Mouse (Mus musculus) hindlimb bud, embryonic 11.5 days (tissue): Measurements from ENCODE around the gene Hspa2.

ENCODE experiments used
- DNase-seq: peaks from one replicate; pipeline ENCODE4 v3.0.0-alpha.2; 2012; ENCODE audit warnings: low read depth, low spot score; ENCODE audit errors: extremely low spot score

Gene Hspa2

DNA sequence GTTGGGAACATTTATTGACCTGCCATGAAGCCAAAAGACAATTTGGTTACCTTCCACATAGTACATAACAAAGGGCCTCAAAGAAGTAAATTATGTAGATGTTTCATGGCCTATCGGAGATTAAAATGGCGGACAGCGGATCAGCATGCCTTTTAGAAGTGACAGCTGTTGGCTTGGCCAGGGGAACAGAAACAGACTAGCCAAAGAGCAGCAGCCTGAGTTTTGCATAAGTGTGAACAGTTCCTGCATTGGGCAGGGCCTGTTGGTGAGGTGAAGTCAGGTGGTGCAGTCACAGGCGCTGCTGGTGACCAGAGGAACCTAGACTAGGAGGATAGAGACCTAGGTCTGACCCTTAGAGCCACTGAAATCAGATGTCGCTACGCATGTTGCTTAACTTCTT lies 26.9 kb upstream of the Hspa2 start:
- DNase-seq = no peak

- DNase-seq = no peak
Measured at GRCm38 (mm10) chr12:76377726-76378125, 26.2 kb upstream of the Hspa2 start.

DNA sequence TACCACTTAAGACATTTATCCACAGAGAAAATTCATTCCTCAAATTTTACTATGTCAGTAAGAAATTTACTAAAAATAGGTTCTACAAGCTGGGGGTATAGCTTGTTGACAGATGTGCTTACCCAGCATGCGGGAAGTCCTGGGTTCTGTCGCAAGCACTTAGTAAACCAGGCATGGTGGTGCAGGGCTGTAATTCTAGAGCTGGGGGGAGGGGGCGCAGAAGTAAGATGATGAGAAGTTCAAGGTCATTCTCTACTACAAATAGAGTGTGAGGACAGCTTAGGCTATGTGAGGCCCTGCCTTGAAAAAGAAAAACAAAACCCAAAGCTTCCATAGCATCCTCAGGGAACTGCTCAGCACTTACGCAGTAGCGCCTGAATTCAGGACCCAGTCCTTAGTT lies 25.4 kb upstream of the Hspa2 start:
- no peak for DNase-seq

DNA sequence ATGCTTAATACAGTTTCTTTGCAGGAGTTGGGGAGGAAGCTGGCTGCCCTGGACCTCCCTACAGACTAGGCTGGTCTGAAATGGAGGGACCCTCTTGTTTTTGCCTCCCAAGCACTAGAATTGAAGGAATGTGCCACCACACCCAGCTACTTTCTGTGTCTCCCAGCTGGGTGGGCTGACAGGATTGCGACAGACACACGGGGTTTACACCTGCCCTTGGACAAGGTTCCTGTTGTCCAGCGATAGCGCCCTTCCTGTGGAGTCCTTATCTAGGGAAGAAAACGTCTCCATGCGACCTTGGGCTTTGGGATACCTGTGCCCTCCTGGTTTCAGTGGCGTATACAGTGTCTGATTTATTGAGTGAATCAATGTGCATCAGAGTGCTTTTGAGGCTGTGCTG lies 23.8 kb upstream of the Hspa2 start:
- DNase-seq = no peak

DNA sequence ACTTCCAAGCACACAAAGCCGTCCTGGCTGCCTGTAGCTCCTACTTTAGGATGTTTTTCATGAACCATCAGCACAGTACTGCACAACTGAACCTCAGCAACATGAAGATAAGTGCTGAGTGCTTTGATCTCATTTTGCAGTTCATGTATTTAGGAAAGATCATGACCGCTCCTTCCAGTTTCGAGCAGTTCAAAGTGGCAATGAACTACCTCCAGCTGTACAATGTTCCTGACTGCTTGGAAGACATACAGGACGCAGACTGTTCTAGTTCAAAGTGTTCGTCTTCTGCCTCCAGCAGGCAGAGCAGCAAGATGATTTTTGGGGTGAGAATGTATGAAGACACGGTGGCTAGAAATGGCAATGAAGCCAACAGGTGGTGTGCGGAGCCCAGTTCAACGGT lies 18.6 kb upstream of the Hspa2 start:
- no peak for DNase-seq

- DNase-seq = no peak
Measured at GRCm38 (mm10) chr12:76388794-76389193, 15.2 kb upstream of the Hspa2 start.

DNA sequence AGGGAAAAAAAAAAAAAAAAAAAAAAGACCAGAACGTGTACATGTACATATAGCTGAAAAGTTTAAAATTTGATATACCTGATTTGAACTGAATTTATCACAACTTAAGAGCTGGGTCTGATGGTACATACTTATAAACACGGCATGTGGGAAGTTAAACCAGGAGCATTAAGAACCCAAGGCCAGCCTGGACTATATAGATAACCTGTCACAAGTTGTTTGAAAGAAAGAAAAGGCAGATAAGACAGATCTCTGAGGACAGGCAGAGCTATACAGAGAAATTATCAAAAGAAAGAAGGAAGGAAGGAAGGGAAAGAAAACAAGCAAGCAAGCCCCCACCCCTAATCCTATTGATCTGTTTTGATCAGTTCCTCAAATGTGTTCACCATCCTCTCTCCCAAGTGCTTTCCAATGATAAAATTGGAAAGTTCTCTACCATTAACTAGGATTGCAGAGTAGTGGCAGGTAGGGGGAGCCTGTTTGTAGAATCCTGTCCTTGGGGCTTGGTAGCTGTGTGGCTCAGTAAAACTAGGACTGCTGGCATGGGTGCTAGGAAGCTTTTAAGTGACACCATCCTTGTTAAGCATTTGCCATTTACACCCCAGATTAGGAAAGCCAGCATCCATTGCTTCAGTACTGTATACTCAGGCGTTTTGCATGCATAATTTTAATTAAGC lies 12.2 kb upstream of the Hspa2 start:
- no peak for DNase-seq

- no peak for DNase-seq
Measured at GRCm38 (mm10) chr12:76392979-76393378, 11.0 kb upstream of the Hspa2 start.

- no peak for DNase-seq
Measured at GRCm38 (mm10) chr12:76397281-76397680, 6.7 kb upstream of the Hspa2 start.

GRCm38 (mm10) chr12:76401674-76402073 lies 2.3 kb upstream of the Hspa2 start:
- DNase-seq = no peak

- no peak for DNase-seq
Measured at GRCm38 (mm10) chr12:76402991-76403885, 738 bp upstream of the Hspa2 start.

DNA sequence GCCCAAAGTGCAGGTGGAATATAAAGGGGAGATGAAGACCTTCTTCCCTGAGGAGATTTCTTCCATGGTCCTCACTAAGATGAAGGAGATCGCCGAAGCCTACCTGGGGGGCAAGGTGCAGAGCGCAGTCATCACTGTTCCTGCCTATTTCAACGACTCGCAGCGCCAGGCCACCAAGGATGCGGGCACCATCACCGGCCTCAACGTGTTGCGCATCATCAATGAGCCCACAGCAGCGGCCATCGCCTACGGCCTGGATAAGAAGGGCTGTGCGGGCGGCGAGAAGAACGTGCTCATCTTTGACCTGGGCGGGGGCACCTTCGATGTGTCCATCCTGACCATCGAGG lies 833 bp downstream of the Hspa2 start:
- no peak for DNase-seq

DNA sequence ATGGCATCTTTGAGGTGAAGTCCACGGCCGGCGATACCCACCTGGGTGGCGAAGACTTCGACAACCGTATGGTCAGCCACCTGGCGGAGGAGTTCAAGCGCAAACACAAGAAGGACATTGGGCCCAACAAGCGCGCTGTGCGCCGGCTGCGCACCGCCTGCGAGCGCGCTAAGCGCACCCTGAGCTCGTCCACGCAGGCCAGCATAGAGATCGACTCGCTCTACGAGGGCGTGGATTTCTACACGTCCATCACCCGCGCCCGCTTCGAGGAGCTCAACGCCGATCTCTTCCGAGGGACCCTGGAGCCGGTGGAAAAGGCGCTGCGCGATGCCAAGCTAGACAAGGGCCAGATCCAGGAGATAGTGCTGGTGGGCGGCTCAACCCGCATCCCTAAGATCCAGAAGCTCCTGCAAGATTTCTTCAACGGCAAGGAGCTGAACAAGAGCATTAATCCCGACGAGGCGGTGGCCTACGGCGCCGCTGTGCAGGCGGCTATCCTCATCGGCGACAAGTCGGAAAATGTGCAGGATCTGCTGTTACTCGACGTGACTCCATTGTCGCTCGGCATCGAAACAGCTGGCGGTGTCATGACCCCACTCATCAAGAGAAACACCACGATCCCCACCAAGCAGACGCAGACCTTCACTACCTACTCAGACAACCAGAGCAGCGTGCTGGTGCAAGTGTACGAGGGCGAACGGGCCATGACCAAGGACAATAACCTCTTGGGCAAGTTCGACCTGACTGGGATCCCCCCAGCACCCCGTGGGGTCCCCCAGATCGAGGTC lies 1.4 kb downstream of the Hspa2 start:
- DNase-seq = no peak

DNA sequence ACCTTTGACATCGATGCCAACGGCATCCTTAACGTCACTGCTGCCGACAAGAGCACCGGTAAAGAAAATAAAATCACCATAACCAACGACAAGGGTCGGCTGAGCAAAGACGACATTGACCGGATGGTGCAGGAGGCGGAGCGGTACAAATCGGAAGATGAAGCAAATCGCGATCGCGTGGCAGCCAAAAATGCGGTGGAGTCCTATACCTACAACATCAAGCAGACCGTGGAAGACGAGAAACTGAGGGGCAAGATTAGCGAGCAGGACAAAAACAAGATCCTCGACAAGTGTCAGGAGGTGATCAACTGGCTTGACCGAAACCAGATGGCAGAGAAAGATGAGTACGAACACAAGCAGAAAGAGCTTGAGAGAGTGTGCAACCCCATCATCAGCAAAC lies 2.0 kb downstream of the Hspa2 start:
- DNase-seq = no peak

DNA sequence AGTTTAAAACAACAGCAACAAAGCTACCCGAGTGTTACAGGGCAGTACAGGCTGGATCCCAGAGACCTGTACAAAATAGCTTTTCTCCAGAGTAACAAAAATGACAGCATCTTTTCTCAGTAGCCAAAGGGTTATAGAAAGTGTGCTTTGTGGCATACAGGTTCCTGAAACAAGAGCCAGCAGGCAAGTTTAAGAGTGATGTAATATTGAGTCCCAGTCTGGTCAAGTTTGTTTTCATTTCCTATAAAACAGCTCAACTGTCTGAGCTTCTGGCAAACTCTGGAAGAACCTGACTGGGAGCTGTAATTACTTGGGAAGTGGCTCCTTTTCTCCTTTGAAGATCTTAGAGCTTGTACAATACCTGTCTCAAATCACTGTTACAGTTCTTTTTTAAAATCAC lies 3.2 kb downstream of the Hspa2 start:
- no peak for DNase-seq

DNA sequence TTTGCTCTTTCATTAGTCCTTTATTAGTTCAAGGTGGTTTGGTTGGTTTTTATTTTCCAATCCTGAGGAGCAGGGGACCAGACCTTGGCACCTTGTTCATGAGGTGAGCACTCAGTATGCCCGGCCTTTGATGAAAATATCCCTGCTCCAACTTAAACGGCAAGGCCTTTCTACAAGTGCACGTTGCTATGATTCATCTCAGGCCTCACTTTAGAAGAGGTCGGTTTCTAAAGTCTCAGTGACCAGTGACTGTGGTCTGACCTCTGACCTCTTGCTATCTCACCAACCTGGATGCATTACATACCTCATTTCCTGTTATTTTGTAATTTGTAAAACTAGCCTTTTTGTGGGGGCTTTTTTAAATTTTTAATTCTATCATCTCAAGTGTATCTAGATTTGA lies 5.2 kb downstream of the Hspa2 start:
- DNase-seq = no peak

- DNase-seq = no peak
Measured at GRCm38 (mm10) chr12:76415383-76416010, 11.5 kb downstream of the Hspa2 start.

DNA sequence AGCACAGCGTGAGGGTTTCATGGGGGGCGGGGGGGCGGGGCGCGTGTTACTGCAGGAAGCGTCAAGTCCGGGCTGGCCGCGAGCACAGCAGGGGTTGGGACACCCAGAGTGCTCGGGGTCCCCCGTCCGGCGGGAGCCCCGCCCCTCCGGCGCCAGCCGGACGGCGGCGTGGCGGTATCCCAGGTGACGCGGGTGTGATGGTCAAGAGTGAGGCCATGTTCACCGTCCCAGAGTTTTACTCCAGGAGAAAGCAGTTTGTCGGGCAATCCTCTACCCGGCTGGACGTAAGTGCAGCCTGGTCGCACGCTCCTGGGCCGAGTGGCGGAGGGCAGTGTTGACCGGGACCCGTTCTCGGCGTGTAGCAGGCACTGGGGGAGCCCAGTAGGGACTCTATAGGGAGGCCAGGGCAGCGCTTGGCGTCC lies 13.5 kb downstream of the Hspa2 start, which contains the start of gene Ppp1r36:
Ppp1r36 (plus strand) TSS at position 106 of the 422 bp plus-strand sequence.
- no peak for DNase-seq

- DNase-seq = no peak
Measured at GRCm38 (mm10) chr12:76418346-76418745, 14.4 kb downstream of the Hspa2 start.

DNA sequence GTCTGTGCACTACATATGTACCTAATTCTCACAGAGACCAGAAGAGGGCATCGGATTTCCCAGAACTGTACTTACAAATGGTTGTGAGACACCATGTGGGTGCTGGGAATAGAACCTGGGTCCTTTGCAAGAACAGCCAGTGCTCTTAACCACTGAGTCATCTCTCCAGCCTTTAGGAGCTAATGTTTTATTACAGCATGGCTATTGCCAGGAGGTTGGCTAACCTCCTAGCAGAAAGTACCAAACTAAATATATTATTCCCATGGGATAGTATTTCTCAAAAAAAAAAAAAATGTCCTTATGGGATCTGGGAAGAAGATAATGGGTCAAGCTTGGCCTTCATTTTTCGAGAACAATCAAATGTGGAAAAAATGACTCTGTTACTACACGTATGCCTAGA lies 21.3 kb downstream of the Hspa2 start:
- DNase-seq = no peak

- no peak for DNase-seq
Measured at GRCm38 (mm10) chr12:76427546-76427945, 23.6 kb downstream of the Hspa2 start.
